Mouse (Mus musculus) macrophage (primary cell): ENCODE measurements around the gene Arhgap24. TPM values are rescaled to one million over a fixed set of nuclear protein-coding genes. Genes with fewer than 3 reads are reported as not detected.

Source experiments
- H3K27ac ChIP-seq: fragments of 350-480 bp; formaldehyde crosslinking; 2 replicates; pipeline ENCODE4 v1.9.0; 2021
- H3K36me3 ChIP-seq: fragments of 350-480 bp; formaldehyde crosslinking; 2 replicates; pipeline ENCODE4 v1.9.0; 2021; ENCODE audit errors: inconsistent target
- H3K4me3 ChIP-seq: fragments of 350-480 bp; formaldehyde crosslinking; 2 replicates; pipeline ENCODE4 v1.9.0; 2021; ENCODE audit errors: inconsistent target
- H3K79me2 ChIP-seq: fragments of 350-480 bp; formaldehyde crosslinking; 2 replicates; pipeline ENCODE4 v1.9.0; 2021; ENCODE audit errors: inconsistent target
- WGBS: methylation state at CpG from one replicate; pipeline ENCODE4 v1.1.7; 2026; ENCODE audit warnings: inconsistent platforms; ENCODE audit not compliant: missing documents; 5-methylcytosine and 5-hydroxymethylcytosine counted together
- polyA plus RNA-seq: library from polyadenylated mRNA; stranded (reverse); fragments of 250-400 nt; gene quantifications from 3 replicates; pipeline ENCODE4 v1.2.4, GENCODE M21; 2018; ENCODE audit warnings: inconsistent platforms

Gene Arhgap24
- polyA plus RNA-seq, 1 experiment from 2014 or later = 16.8 TPM

DNA sequence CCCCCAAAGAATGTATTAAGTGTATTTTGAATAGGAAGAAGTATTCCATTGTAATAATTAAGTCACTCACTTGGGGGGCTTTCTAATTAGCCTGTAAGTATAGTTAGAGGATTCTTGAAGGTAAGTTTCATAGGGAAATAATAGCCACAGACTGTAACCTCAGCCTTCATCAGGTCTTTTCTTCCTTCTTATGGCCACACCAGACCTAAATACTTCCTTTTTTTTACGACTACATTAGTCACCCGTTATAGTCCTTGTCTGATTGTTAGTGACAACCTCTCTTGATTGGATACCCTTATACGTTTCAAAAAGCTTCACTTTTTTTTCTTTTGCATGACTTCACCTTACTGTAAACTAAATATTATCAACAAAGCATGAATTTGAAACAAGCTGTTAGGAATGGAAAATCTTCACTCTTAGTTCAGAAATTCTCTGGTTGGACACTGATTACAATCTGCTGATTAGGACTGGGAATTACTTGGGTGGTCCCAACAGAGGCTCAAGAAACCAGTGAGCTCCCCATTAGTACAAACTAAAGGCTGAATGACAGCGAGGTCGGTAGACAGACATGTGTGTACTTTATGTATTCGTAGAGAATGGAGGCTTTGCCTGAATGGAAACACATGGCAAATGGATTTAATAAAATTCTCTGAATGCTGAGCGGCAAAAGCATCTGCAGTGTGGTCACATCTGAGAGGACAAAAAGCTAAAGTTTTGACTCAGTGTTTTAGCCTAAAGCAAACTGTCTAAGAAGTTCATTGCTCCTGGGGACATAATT is 158.8 kb downstream of the Arhgap24 start:
- H3K36me3 ChIP-seq = no peaks in the 10 kb centered on the region
- 51% methylated on average over 7 of the region's 7 CpGs for WGBS
- no peaks in the 10 kb centered on the region for H3K79me2 ChIP-seq
- H3K4me3 ChIP-seq = no peak overlapping the region
- no peak overlapping the region for H3K27ac ChIP-seq

DNA sequence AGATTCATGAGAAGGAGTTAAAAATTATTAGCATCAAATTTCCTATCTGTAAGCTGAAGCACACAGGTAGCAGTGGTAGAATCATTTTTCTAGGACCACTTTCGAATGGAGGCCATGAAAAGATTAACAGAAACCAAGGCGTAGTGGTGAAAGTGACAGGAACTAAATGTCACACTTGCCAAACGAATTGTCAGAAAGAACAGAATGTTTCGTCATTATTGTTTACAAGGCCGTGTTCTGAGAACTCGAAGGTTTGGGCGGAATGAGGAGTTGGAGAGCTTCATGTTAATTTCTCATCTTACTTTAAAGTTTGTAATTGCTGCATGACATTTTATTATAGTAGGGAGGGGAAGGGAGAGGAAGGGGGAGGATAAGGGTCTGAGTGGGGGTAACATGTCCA is 162.2 kb downstream of the Arhgap24 start:
- WGBS = 61% methylated on average over 7 of the region's 7 CpGs
- H3K4me3 ChIP-seq = no peak overlapping the region

DNA sequence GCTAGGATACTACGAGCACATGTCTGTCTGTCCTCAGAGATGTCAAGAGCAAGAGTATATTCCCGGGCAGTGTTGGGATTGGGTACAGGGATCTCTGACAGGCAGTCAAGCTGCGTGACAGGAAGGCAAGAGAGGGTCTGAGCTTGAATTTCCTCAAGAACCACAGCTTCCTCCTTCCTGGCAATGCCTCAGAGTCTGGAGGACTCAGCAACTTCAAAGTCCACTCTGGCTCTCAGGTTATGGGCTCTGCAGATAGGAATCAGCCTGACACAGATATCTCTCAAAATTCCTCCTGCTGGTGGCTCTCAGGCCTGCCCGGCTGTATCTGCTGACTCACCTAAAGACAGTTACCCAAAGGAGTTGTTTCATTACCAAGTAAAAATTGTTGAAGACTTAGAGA is 162.6 kb downstream of the Arhgap24 start:
- Histone ChIP-seq H3K79me2 (no peaks in the 10 kb centered on the region), H3K4me3 (no peak overlapping the region), H3K27ac (no peak overlapping the region), H3K36me3 (no peaks in the 10 kb centered on the region)
- 13% methylated on average over 4 of the region's 4 CpGs for WGBS

More for the DNA sequence above, 162.2 kb downstream of the Arhgap24 start:
- Histone ChIP-seq H3K36me3 (no peaks in the 10 kb centered on the region), H3K27ac (no peak overlapping the region), H3K79me2 (no peaks in the 10 kb centered on the region)

DNA sequence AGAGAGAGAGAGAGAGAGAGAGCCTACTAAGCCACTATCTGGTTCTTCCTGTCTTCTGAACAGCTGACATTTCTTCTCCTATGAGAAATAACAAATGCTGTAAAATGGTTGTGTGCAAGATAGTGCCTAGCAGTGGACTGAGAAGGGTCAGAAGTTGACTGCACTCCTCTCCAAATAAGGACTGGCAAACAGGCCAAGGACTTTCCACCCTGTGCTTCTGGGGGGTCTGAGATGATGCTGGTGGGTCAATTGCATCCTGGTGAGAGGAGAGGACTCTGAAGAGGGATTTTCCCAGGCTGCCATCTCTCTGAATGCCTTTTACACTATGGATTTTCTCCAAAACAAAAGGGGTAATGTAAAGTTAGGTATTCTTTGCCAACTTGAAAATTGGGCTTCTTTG is 177.9 kb downstream of the Arhgap24 start:
- Histone ChIP-seq H3K4me3 (no peak overlapping the region), H3K36me3 (no peaks in the 10 kb centered on the region), H3K27ac (no peak overlapping the region), H3K79me2 (no peaks in the 10 kb centered on the region)

DNA sequence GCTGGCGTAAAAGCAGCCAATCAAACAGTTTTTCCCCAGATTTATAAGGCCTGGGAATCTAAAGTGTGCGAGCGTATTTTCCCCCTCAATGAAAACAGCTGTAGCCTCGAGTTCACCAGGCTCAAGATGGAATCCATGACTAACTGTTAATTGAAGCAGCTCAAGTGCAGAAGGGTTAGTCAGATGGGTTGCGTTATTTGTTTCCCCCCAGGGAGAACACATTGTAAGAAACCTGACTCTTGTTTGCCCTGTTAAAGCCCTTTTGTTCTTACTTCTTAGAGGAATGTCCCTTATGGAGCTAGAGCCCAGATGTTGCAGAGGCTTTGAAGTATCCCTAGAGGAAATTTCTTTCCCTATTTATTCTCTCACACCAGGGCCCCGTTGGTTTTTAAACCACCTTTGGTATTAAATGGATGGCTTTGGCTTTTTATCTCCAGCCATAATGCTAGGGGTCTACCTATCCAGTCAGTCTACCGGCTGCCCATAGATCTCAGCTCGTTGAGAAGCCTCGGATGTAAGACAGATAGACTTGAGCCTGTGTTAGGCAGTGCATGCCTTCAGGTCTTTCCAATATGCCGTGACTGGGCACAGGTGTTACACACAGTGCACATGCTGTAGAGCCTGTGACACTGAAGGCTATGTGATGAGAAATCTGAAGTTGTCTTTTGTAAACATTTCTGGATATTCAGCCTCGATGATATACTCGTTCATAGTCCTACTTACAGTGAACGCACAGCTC is 184.0 kb downstream of the Arhgap24 start:
- Histone ChIP-seq H3K4me3 (no peak overlapping the region), H3K36me3 (no peaks in the 10 kb centered on the region), H3K79me2 (no peaks in the 10 kb centered on the region), H3K27ac (no peak overlapping the region)
- WGBS = 85% methylated on average over 13 of the region's 13 CpGs

DNA sequence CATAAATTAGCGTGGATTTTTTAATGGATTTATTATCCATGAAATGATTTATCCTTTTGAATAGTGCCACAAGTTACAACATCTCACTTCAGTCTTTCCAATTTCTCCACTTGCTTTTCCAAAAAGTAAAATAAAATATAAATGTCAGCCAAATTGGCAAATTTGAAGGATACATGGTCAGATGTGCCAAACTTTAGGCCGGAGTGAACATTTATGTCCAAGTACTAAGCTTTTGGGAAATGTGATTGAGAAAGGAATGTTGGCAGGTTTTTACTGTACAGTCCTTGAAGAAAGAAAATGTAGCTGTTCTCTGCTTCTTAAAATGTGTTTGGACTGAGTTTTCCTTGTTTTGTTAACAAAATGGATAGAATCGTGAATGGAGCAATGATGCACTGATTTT is 185.7 kb downstream of the Arhgap24 start:
- 90% methylated on average over 3 of the region's 3 CpGs for WGBS
- no peak overlapping the region for H3K27ac ChIP-seq
- no peaks in the 10 kb centered on the region for H3K36me3 ChIP-seq
- H3K4me3 ChIP-seq = no peak overlapping the region
- no peaks in the 10 kb centered on the region for H3K79me2 ChIP-seq

DNA sequence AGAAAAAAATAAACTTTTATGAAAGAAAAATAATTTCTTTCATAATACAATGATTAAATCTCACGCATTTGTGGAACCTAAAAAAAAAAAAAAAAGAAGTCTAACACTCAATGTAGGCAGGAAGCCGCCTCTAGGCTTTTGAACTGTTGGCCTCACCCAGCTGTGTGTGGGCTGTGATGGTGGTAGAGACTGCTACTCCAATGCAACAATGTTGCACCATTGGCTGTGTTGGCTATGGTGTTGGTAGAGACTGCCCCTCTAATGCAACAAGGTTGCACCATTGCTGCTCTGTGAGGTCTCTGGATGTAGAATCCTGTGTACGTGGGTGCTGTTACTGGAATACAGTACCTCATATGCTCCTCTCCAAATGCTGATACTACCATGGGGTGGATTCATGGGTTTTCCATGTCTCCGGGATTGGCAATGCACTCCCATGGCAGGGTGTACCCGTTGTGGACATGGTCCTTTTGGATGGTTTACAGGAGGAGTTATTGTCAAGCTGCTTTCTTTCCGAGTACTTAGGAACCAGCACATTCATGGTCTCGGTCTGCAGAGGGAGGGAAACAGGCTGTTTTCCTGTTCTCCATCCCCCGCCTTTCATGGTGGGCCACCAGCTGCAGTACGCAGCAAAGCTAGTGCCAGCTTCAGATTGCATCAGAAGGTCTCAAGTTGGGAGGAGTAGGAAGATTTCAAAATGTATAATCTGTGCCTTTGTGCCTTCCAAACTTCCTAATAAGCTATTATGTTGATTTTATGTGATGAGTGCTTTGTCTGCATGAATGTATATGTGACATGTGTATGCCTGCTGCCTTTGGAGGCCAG is 186.8 kb downstream of the Arhgap24 start:
- Histone ChIP-seq H3K79me2 (no peaks in the 10 kb centered on the region), H3K27ac (no peak overlapping the region), H3K4me3 (no peak overlapping the region), H3K36me3 (no peaks in the 10 kb centered on the region)
- WGBS = 88% methylated on average over 7 of the region's 9 CpGs

GRCm38 (mm10) chr5:102670206-102670605 is 189.0 kb downstream of the Arhgap24 start:
- 86% methylated on average over 4 of the region's 4 CpGs for WGBS
- Histone ChIP-seq H3K27ac (no peak overlapping the region), H3K36me3 (no peaks in the 10 kb centered on the region), H3K79me2 (no peaks in the 10 kb centered on the region), H3K4me3 (no peak overlapping the region)

GRCm38 (mm10) chr5:102670731-102671345 is 189.6 kb downstream of the Arhgap24 start:
- Histone ChIP-seq H3K27ac (no peak overlapping the region), H3K4me3 (no peak overlapping the region), H3K36me3 (no peaks in the 10 kb centered on the region), H3K79me2 (no peaks in the 10 kb centered on the region)
- 86% methylated on average over 5 of the region's 5 CpGs for WGBS

DNA sequence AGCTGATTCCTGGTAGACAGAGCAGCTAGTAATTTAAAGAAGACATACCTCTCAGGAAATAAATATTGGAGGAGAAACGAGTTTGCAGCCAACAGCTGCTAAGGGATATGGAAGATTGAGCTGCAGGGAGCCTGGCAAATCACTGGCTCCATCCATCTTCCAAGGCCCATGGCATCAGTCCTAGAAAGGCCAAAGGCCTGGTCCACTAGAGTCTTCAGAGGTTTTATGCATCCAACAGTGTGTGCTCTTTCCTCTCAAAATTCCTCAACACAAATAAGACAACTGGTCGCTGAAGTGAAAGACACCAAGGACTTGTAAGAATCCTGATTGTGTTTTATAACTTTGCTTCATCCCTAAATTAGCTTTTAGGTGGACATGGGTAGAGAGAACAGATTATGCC is 194.1 kb downstream of the Arhgap24 start:
- Histone ChIP-seq H3K79me2 (no peaks in the 10 kb centered on the region), H3K27ac (no peak overlapping the region), H3K4me3 (no peak overlapping the region), H3K36me3 (no peaks in the 10 kb centered on the region)
- WGBS = 81% methylated on average over 2 of the region's 2 CpGs

GRCm38 (mm10) chr5:102677176-102677575 is 196.0 kb downstream of the Arhgap24 start:
- Histone ChIP-seq H3K36me3 (no peaks in the 10 kb centered on the region), H3K27ac (no peak overlapping the region), H3K79me2 (no peaks in the 10 kb centered on the region), H3K4me3 (no peak overlapping the region)
- WGBS = 57% methylated on average over 2 of the region's 2 CpGs

DNA sequence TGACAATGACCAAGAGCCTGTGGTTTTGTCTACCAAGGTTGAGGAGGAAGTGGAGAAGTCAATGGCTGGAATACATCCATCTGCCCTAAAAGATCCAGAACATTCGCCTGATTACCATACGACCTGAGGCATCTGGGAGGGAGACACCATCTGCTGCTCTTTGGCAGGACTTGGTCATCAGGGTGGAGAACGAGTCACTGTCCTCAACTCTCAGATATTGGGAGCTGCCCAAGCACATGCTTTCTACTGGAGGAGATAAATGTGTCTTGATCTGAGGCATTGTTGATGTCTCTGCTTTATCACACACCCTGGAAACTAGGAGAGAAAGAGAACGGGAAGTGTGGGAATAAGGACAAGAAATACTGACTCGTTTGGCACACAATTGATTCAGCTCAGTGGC is 206.5 kb downstream of the Arhgap24 start:
- Histone ChIP-seq H3K79me2 (no peaks in the 10 kb centered on the region), H3K27ac (no peak overlapping the region), H3K4me3 (no peak overlapping the region), H3K36me3 (no peaks in the 10 kb centered on the region)
- 67% methylated on average over 5 of the region's 5 CpGs for WGBS

- Histone ChIP-seq H3K79me2 (no peaks in the 10 kb centered on the region), H3K36me3 (no peaks in the 10 kb centered on the region), H3K4me3 (no peak overlapping the region), H3K27ac (no peak overlapping the region)
- WGBS = 22% methylated on average over 4 of the region's 4 CpGs
These were observed 211.3 kb downstream of the Arhgap24 start for GRCm38 (mm10) chr5:102692487-102692886.

- WGBS = 100% methylated on average over 2 of the region's 2 CpGs
- Histone ChIP-seq H3K27ac (no peak overlapping the region), H3K36me3 (no peaks in the 10 kb centered on the region), H3K4me3 (no peak overlapping the region), H3K79me2 (no peaks in the 10 kb centered on the region)
These were observed 212.0 kb downstream of the Arhgap24 start for GRCm38 (mm10) chr5:102693192-102693591.
